Mouse (Mus musculus) liver, postnatal 0 days (tissue): ENCODE results near the gene Esr1. TPM values are rescaled to one million over a fixed set of nuclear protein-coding genes. Genes with fewer than 3 reads are reported as not detected.

Experiments
- ATAC-seq: fragments of 200-750 bp; cut with Nextera tagmentation; 2 replicates; pipeline ENCODE4 v1.8.0; 2017; ENCODE audit warnings: mild to moderate bottlenecking, moderate library complexity
- DNase-seq: peaks from one replicate; pipeline ENCODE4 v3.0.0-alpha.2; 2016
- H3K27ac ChIP-seq: fragments of 300-500 bp; sonication (generic); 2 replicates; pipeline ENCODE4 v1.5.1; 2014; ENCODE audit warnings: antibody characterized with exemption, moderate library complexity, mild to moderate bottlenecking, low read depth
- H3K27me3 ChIP-seq: fragments of 300-500 bp; sonication (generic); 2 replicates; pipeline ENCODE4 v1.6.1; 2014; ENCODE audit warnings: low read length, control low read depth, mixed read lengths; ENCODE audit not compliant: insufficient read depth
- H3K36me3 ChIP-seq: fragments of 300-500 bp; sonication (generic); replicated peaks from 2 replicates; pipeline ENCODE4 v1.6.1; 2014; ENCODE audit warnings: mild to moderate bottlenecking, control low read depth, low read length, moderate library complexity, mixed read lengths; ENCODE audit not compliant: insufficient read depth
- H3K4me1 ChIP-seq: fragments of 300-500 bp; sonication (generic); 2 replicates; pipeline ENCODE4 v1.6.1; 2014; ENCODE audit warnings: antibody characterized with exemption, mild to moderate bottlenecking, control low read depth; ENCODE audit not compliant: insufficient read depth
- H3K4me2 ChIP-seq: fragments of 300-500 bp; sonication (generic); 2 replicates; pipeline ENCODE4 v1.6.1; 2014; ENCODE audit warnings: low read depth, mild to moderate bottlenecking, low read length, moderate library complexity, mixed read lengths
- H3K4me3 ChIP-seq: fragments of 300-500 bp; sonication (generic); 2 replicates; pipeline ENCODE4 v1.5.1; 2014; ENCODE audit warnings: low read depth, low read length
- H3K9ac ChIP-seq: fragments of 300-500 bp; sonication (generic); replicated peaks from 2 replicates; pipeline ENCODE4 v1.6.1; 2014; ENCODE audit warnings: mild to moderate bottlenecking, moderate library complexity
- H3K9me3 ChIP-seq: fragments of 300-500 bp; sonication (generic); 2 replicates; pipeline ENCODE4 v1.6.1; 2016; ENCODE audit warnings: mild to moderate bottlenecking, control low read depth, low read length, mixed read lengths
- CTCF ChIP-seq: sonication (generic); IDR thresholded peaks from 2 replicates; pipeline ENCODE4 v1.5.1; 2016; ENCODE audit warnings: antibody characterized with exemption, low read depth
- EP300 ChIP-seq: IDR thresholded peaks from 2 replicates; pipeline ENCODE4 v1.6.1; 2016; ENCODE audit warnings: antibody characterized with exemption, low read depth, mild to moderate bottlenecking
- WGBS: fragments of 180-500 bp; shearing (Covaris S2); extraction: QIAGEN DNeasy Blood & Tissue Kit; methylation state at CpG from one replicate; pipeline ENCODE4 v1.1.7; 2014; ENCODE audit not compliant: insufficient replicate concordance; 5-methylcytosine and 5-hydroxymethylcytosine counted together
- polyA plus RNA-seq: library from polyadenylated mRNA; unstranded; fragments of >200 nt; fragmentation: Nextera tagmentation; extraction: Ambion mirVana; gene quantifications from 2 replicates; pipeline ENCODE4 v1.2.1, GENCODE M21; 2015

The Esr1 gene
- polyA plus RNA-seq, 1 experiment from 2014 or later = 1.0 TPM

DNA sequence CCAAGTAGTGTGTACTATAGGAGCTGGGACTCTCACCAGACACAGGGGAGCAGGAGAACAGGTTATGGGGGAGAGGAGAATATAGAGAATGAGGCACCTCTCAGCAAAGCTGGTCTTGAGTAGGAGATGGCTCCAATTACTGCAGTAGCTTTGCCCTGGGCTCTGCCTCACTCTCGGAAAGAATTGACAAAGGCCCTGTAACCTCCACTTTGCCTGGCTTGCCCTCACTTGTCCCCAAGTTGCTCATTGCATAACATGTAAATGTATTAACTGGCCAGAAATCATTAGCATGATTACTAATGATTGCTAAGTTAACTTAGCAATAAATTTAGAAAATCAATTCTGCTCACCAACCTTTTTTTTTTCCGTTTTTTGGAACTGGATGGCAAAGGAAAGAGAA, 333.3 kb downstream of the Esr1 start:
- ATAC-seq = no peak
- Histone ChIP-seq H3K9me3 (no peaks in the 10 kb centered on the region), H3K4me1 (no peaks in the 10 kb centered on the region), H3K4me3 (no peak overlapping the region), H3K4me2 (no peak overlapping the region), H3K36me3 (no peaks in the 10 kb centered on the region), H3K9ac (no peak overlapping the region), H3K27ac (no peak overlapping the region), H3K27me3 (no peaks in the 10 kb centered on the region)
- 56% methylated on average over 2 of the region's 2 CpGs for WGBS
- TF ChIP-seq EP300 (no peak), CTCF (no peak)
- DNase-seq = no peak

DNA sequence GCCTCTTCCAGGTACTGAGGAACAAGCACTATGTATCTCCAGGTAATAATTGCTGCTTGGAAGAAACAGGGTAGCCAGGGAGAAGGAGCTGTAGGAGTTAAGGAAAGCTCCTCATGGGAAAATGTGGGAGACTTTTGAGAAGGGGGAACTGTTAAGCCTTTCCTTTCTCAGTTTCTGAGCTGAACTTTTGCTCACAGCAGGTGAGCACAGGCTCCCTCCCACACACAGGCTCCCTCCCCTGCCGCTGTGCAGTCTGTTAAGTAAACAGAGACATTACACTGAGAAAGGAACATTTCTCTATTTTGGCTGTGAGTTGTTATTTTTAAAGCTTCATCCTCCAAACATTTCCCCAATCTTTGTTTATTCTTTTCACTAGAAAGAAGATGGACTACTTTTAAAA, 354.4 kb downstream of the Esr1 start:
- no peaks in the 10 kb centered on the region for H3K4me1 ChIP-seq
- H3K27me3 ChIP-seq = no peaks in the 10 kb centered on the region
- DNase-seq (no peak), ATAC-seq (no peak)
- TF ChIP-seq EP300 (no peak), CTCF (no peak)
- H3K9ac ChIP-seq = no peak overlapping the region
- H3K36me3 ChIP-seq = no peaks in the 10 kb centered on the region
- H3K27ac ChIP-seq = no peak overlapping the region
- H3K4me3 ChIP-seq = no peak overlapping the region
- 37% methylated on average over 1 of the region's 1 CpGs for WGBS
- H3K4me2 ChIP-seq = no peak overlapping the region
- no peaks in the 10 kb centered on the region for H3K9me3 ChIP-seq

DNA sequence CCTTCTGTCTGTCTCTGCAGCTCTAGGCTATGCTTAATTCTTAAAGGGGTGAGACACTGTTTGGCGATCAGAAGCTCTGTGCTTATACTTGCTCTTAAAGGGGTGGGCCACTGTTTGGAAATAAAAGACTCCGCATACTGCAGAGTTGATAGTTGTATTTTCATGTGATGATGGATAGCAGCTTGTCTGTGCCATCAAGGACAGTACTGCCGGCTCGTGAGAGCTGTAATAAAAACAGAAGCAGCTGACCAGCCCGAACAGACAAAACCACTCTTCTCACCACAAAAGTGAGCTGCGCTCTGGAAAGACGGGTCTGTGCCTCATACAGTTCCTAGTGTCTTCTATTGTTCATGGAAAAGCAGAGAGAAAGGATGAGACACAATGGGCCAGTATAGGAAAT, 359.8 kb downstream of the Esr1 start:
- H3K9ac ChIP-seq = no peak overlapping the region
- 0 out of 2 replicates have a peak, but pooled peaks cover 4% of the 10 kb centered on the region for H3K4me1 ChIP-seq
- no peaks in the 10 kb centered on the region for H3K36me3 ChIP-seq
- no peak for DNase-seq
- no peaks in the 10 kb centered on the region for H3K27me3 ChIP-seq
- no peak overlapping the region for H3K4me2 ChIP-seq
- TF ChIP-seq CTCF (no peak), EP300 (no peak)
- H3K27ac ChIP-seq = no peak overlapping the region
- no peak for ATAC-seq
- no peak overlapping the region for H3K4me3 ChIP-seq
- H3K9me3 ChIP-seq = no peaks in the 10 kb centered on the region
- 63% methylated on average over 7 of the region's 7 CpGs for WGBS

DNA sequence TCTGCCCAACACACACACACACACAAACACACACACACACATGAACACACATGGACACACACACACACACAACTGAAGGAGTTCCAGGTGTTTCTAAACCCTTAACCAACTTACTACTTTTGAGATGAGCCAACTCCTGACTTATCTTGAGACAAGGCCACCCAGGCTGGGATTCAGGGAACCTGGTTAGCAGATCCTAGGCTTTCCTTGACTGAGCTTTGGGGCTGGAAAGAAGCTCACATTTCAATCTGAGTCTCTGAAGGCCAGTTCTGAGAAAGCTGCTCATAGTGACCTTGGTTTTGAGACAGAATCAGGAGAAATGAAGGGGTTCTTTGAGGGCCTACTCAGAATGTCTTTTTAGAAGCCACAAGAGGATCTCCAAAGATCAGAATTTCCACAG, 360.2 kb downstream of the Esr1 start:
- TF ChIP-seq EP300 = no peak
- no peak for TF ChIP-seq CTCF
- Histone ChIP-seq H3K4me2 (no peak overlapping the region), H3K27ac (no peak overlapping the region), H3K27me3 (no peaks in the 10 kb centered on the region), H3K9ac (no peak overlapping the region), H3K4me1 (0 out of 2 replicates have a peak, but pooled peaks cover 4% of the 10 kb centered on the region), H3K36me3 (no peaks in the 10 kb centered on the region), H3K9me3 (no peaks in the 10 kb centered on the region), H3K4me3 (no peak overlapping the region)
- DNase-seq (no peak), ATAC-seq (no peak)

DNA sequence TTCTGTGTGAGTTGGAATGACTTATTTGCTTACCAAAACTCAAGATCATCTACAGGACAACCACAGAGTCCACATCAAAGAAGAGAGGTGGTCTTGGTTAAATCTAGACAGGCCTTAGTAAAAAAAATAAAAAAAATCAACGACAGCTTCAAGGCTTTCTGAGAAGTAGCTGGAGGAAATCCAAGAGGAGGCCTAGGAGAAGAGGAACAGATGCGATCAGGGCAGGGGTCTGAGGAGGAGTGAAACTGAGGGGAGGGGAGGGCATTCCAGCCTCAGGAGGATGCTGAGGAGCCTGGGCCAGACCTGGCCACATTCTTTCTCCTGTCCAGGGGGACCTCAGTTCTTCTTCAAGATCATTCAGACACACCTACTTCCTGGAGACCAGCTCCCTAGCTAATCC, 360.6 kb downstream of the Esr1 start:
- Histone ChIP-seq H3K4me2 (no peak overlapping the region), H3K27me3 (no peaks in the 10 kb centered on the region), H3K9ac (no peak overlapping the region), H3K27ac (no peak overlapping the region), H3K4me3 (no peak overlapping the region), H3K36me3 (no peaks in the 10 kb centered on the region), H3K4me1 (0 out of 2 replicates have a peak, but pooled peaks cover 4% of the 10 kb centered on the region), H3K9me3 (no peaks in the 10 kb centered on the region)
- ATAC-seq (no peak), DNase-seq (no peak)
- WGBS = 33% methylated on average over 2 of the region's 2 CpGs
- TF ChIP-seq EP300 (no peak), CTCF (no peak)

DNA sequence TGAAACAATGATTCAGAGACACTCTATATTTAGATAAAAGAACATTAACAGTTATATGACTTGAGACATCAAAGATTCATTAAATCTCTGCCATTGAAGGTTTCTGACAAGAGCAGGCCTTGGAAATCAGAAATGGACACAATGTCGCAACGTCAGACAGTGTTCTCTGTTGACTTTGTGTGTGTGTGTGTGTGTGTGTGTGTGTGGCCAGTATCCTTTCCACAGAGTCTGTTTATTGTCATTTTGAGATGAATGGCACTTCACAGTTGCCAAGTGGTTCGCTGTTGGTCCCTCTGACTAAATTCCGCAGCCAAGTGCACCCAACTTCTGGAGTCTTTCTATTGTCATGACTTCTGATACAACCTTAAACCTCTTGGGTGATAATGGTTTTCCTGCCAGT, 362.9 kb downstream of the Esr1 start:
- Histone ChIP-seq H3K4me2 (no peak overlapping the region), H3K4me3 (no peak overlapping the region), H3K9me3 (no peaks in the 10 kb centered on the region), H3K9ac (no peak overlapping the region), H3K27ac (no peak overlapping the region), H3K36me3 (no peaks in the 10 kb centered on the region), H3K27me3 (no peaks in the 10 kb centered on the region), H3K4me1 (0 out of 2 replicates have a peak, but pooled peaks cover 4% of the 10 kb centered on the region)
- DNase-seq = no peak
- WGBS = 75% methylated on average over 4 of the region's 4 CpGs
- no peak for ATAC-seq
- no peak for TF ChIP-seq CTCF
- TF ChIP-seq EP300 = no peak

DNA sequence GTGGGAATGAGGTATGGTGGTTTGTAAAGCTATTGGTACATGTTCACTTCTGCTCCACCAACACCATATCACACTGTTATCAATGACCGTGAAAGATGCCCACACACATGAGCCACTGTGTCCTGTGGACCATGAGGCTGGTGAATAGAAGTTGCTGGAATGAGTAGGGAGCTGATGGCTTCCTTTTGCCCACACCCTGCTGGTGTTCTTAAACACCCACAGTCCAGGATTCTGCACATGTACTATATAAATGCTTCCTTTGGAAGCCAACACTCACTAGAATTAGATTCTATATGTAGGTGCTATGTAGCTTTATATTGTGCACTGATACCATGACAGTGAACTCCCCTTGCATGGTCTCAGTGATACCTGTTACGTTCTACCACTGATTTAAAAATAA, 365.2 kb downstream of the Esr1 start:
- no peaks in the 10 kb centered on the region for H3K9me3 ChIP-seq
- H3K36me3 ChIP-seq = no peaks in the 10 kb centered on the region
- TF ChIP-seq EP300 (no peak), CTCF (no peak)
- no peak for ATAC-seq
- no peak overlapping the region for H3K9ac ChIP-seq
- H3K27ac ChIP-seq = no peak overlapping the region
- 0 out of 2 replicates have a peak, but pooled peaks cover 4% of the 10 kb centered on the region for H3K4me1 ChIP-seq
- H3K27me3 ChIP-seq = no peaks in the 10 kb centered on the region
- 77% methylated on average over 2 of the region's 2 CpGs for WGBS
- no peak for DNase-seq
- no peak overlapping the region for H3K4me3 ChIP-seq
- no peak overlapping the region for H3K4me2 ChIP-seq
